In the genomic region with DNA sequence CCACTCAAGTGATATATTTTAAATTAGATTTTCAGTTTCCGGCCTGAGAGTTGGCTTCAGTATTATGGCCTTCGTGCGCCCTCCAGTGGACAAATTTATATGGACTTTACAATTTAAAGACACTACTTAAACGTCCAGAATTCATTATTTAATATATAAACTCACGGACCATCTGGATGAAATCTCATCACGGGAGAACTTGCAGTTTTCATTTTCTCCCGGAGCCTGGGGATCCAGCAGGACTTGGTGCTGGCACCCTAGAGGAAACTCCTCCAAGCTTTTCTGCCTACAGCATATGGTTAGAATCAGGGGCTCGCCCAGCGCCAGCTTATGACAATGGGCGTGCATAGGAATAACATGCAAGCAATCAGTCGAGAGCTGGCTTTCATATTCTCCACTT, we compare ENCODE assay signal across 8 mouse cellular contexts.
A peak's percentile ranks its signal among the peaks of the same experiment; 100 is the strongest.
DNase-seq lines count a peak whose midpoint lies in the region; ATAC-seq and TF ChIP-seq lines count a peak whose summit lies in the region.

No protein-coding gene starts in this region.

- H3K27ac ChIP-seq in lung, embryonic 14.5 days (ENCODE audit: low read depth): no peak overlapping the region
- H3K27ac ChIP-seq in heart, embryonic 14.5 days (replicated peaks in 1 of 2; ENCODE audit: control insufficient read depth in 1 of 2, insufficient read depth in 1 of 2, low read depth in 2 of 2, low read length in 2 of 2): no peak overlapping the region

- ATAC-seq in lung, embryonic 14.5 days (ENCODE audit: insufficient read depth): peak; percentile 75; the same call in 1 of the 2 replicates
- no peak for ATAC-seq in heart, embryonic 14.5 days (ENCODE audit: insufficient number of reproducible peaks, insufficient read depth, low FRiP score, low read depth)

- peak overlapping the region; percentile 37 for H3K4me2 ChIP-seq in lung, embryonic 14.5 days
- H3K4me2 ChIP-seq in heart, embryonic 14.5 days (ENCODE audit: low read length): 0 out of 2 replicates have a peak overlapping the region, but pooled peaks have one; percentile 22

- no peaks in the 10 kb centered on the region for H3K27me3 ChIP-seq in lung, embryonic 14.5 days (ENCODE audit: insufficient read depth, low read length)
- no peaks in the 10 kb centered on the region for H3K27me3 ChIP-seq in heart, embryonic 14.5 days (ENCODE audit: control insufficient read depth, insufficient read depth, low read length)

- no peaks in the 10 kb centered on the region for H3K36me3 ChIP-seq in lung, embryonic 14.5 days (ENCODE audit: insufficient read depth)
- H3K36me3 ChIP-seq in heart, embryonic 14.5 days (ENCODE audit: control insufficient read depth, insufficient read depth, low read length): no peaks in the 10 kb centered on the region

- DNase-seq in lung, embryonic 14.5 days: peak; percentile 91
- no peak for DNase-seq in lung, adult 18-20 months
- peak; percentile 13 for DNase-seq in c-Kit-positive CD71-positive TER-119-positive erythroid progenitor cells, embryonic 14.5 days (ENCODE audit: low spot score)
- peak; percentile 21 to 43 for DNase-seq in kidney, postnatal 36 days
- DNase-seq in lung, postnatal 4 days: peak; percentile 6 to 21
- DNase-seq in right cerebral cortex, postnatal 36 days (ENCODE audit: low spot score in 2 of 2): peak; percentile 0 to 2
- no peak for DNase-seq in urinary bladder, adult 2 months (ENCODE audit: low spot score)

- no peak overlapping the region for H3K9ac ChIP-seq in lung, embryonic 14.5 days
- H3K9ac ChIP-seq in heart, embryonic 14.5 days (ENCODE audit: low read length): no peak overlapping the region

- WGBS in lung, embryonic 14.5 days: 24% methylated on average over 11 of the region's 11 CpGs
- 30% methylated on average over 11 of the region's 11 CpGs for WGBS in heart, embryonic 14.5 days

- H3K4me3 ChIP-seq in lung, embryonic 14.5 days (ENCODE audit: low read depth, low read length): peak overlapping the region; percentile 5; the same call in 1 of the 2 replicates
- H3K4me3 ChIP-seq in heart, embryonic 14.5 days (ENCODE audit: control insufficient read depth in 1 of 2, insufficient read depth in 1 of 2, low read depth in 1 of 2, low read length in 2 of 2): no peak overlapping the region

- H3K4me1 ChIP-seq in lung, embryonic 14.5 days (ENCODE audit: insufficient read depth): no peaks in the 10 kb centered on the region
- no peaks in the 10 kb centered on the region for H3K4me1 ChIP-seq in heart, embryonic 14.5 days (ENCODE audit: control insufficient read depth in 2 of 2, insufficient read depth in 2 of 2, low read length in 2 of 2)

- no peaks in the 10 kb centered on the region for H3K9me3 ChIP-seq in lung, embryonic 14.5 days (ENCODE audit: low read depth, low read length)
- no peaks in the 10 kb centered on the region for H3K9me3 ChIP-seq in heart, embryonic 14.5 days (ENCODE audit: control insufficient read depth, low read length)

- TF ChIP-seq CTCF in lung, embryonic 14.5 days (IDR thresholded peaks at IDR 0.05; ENCODE audit: low read depth): peak; percentile 59

Comparison
In these comparisons a context has a peak if more than half of its experiments do, and no peak if none do; other contexts are left out.
1. DNase-seq: peak in lung, embryonic 14.5 days (single experiment), c-Kit-positive CD71-positive TER-119-positive erythroid progenitor cells, embryonic 14.5 days (single experiment), kidney, postnatal 36 days (2 of 2), lung, postnatal 4 days (2 of 2) and right cerebral cortex, postnatal 36 days (2 of 2); none in lung, adult 18-20 months (0 of 2) and urinary bladder, adult 2 months (single experiment).